Mouse (Mus musculus) megakaryocyte, embryonic 14.5 days (primary cell): Measurements from ENCODE around the gene Ivns1abp. TPM values are rescaled to one million over a fixed set of nuclear protein-coding genes. Genes with fewer than 3 reads are reported as not detected.

Experiments used
- H3K27me3 ChIP-seq: replicated peaks from 2 replicates; pipeline ENCODE3; 2012; ENCODE audit warnings: inconsistent platforms
- H3K36me3 ChIP-seq: replicated peaks from 2 replicates; pipeline ENCODE3; 2012; ENCODE audit warnings: low read length, inconsistent platforms, mixed read lengths
- H3K4me1 ChIP-seq: 2 replicates; pipeline ENCODE4 v1.6.1; 2012; ENCODE audit warnings: inconsistent platforms
- H3K4me3 ChIP-seq: replicated peaks from 2 replicates; pipeline ENCODE3; 2012; ENCODE audit warnings: moderate library complexity, mild to moderate bottlenecking, inconsistent platforms
- H3K9me3 ChIP-seq: 2 replicates; pipeline ENCODE4 v1.6.1; 2012; ENCODE audit warnings: inconsistent platforms
- FLI1 ChIP-seq: IDR thresholded peaks from 2 replicates; pipeline ENCODE4 v1.6.1; 2012; ENCODE audit warnings: low read length, inconsistent platforms, mixed read lengths
- GATA1 ChIP-seq: IDR thresholded peaks from 3 replicates; pipeline ENCODE4 v1.6.1; 2012; ENCODE audit warnings: mixed read lengths, low read length, inconsistent platforms, borderline replicate concordance
- polyA plus RNA-seq: library from polyadenylated mRNA; stranded (reverse); fragments of >175 nt; gene quantifications from 2 replicates; pipeline ENCODE4 v1.2.3, GENCODE M21; 2012; ENCODE audit warnings: low replicate concordance; ENCODE audit not compliant: insufficient read depth

Ivns1abp gene
- polyA plus RNA-seq, 1 experiment: 7.6 TPM

- no peak for TF ChIP-seq FLI1
- TF ChIP-seq GATA1: no peak
- H3K27me3 ChIP-seq: no peaks in the 10 kb centered on the region
- no peaks in the 10 kb centered on the region for H3K9me3 ChIP-seq
- H3K4me3 ChIP-seq: no peak overlapping the region
- H3K36me3 ChIP-seq: no peaks in the 10 kb centered on the region
- H3K4me1 ChIP-seq: peaks cover 3% of the 10 kb centered on the region; the same call in 1 of the 2 replicates
Observed at GRCm38 (mm10) chr1:151308508-151308907, 35.8 kb upstream of the Ivns1abp start.

- Histone ChIP-seq H3K36me3 (no peaks in the 10 kb centered on the region), H3K9me3 (no peaks in the 10 kb centered on the region), H3K4me3 (no peak overlapping the region), H3K4me1 (peaks cover 3% of the 10 kb centered on the region; the same call in 1 of the 2 replicates), H3K27me3 (peaks cover 2% of the 10 kb centered on the region)
- no peak for TF ChIP-seq FLI1
- no peak for TF ChIP-seq GATA1
Observed at GRCm38 (mm10) chr1:151310511-151310910, 33.8 kb upstream of the Ivns1abp start.

- H3K4me3 ChIP-seq: no peak overlapping the region
- H3K9me3 ChIP-seq: no peaks in the 10 kb centered on the region
- peaks cover 2% of the 10 kb centered on the region for H3K27me3 ChIP-seq
- TF ChIP-seq GATA1: no peak
- no peak for TF ChIP-seq FLI1
- H3K36me3 ChIP-seq: no peaks in the 10 kb centered on the region
- peaks cover 3% of the 10 kb centered on the region; the same call in 1 of the 2 replicates for H3K4me1 ChIP-seq
Observed at GRCm38 (mm10) chr1:151311379-151311778, 32.9 kb upstream of the Ivns1abp start.

- Histone ChIP-seq H3K4me1 (no peaks in the 10 kb centered on the region), H3K4me3 (no peak overlapping the region), H3K36me3 (no peaks in the 10 kb centered on the region), H3K27me3 (peaks cover 2% of the 10 kb centered on the region), H3K9me3 (no peaks in the 10 kb centered on the region)
- TF ChIP-seq FLI1: no peak
- TF ChIP-seq GATA1: no peak
Observed at GRCm38 (mm10) chr1:151319267-151319666, 25.0 kb upstream of the Ivns1abp start.

- no peak overlapping the region for H3K4me3 ChIP-seq
- TF ChIP-seq GATA1 (no peak), FLI1 (no peak)
- no peaks in the 10 kb centered on the region for H3K27me3 ChIP-seq
- no peaks in the 10 kb centered on the region for H3K9me3 ChIP-seq
- H3K36me3 ChIP-seq: no peaks in the 10 kb centered on the region
- H3K4me1 ChIP-seq: no peaks in the 10 kb centered on the region
Observed at GRCm38 (mm10) chr1:151320408-151320807, 23.9 kb upstream of the Ivns1abp start.

GRCm38 (mm10) chr1:151325328-151325727 is 18.9 kb upstream of the Ivns1abp start:
- Histone ChIP-seq H3K36me3 (no peaks in the 10 kb centered on the region), H3K4me3 (no peak overlapping the region), H3K4me1 (no peaks in the 10 kb centered on the region), H3K27me3 (no peaks in the 10 kb centered on the region), H3K9me3 (no peaks in the 10 kb centered on the region)
- TF ChIP-seq FLI1 (no peak), GATA1 (no peak)

- no peaks in the 10 kb centered on the region for H3K27me3 ChIP-seq
- 0 out of 2 replicates have a peak, but pooled peaks cover 3% of the 10 kb centered on the region for H3K4me1 ChIP-seq
- no peak overlapping the region for H3K4me3 ChIP-seq
- TF ChIP-seq FLI1 (no peak), GATA1 (no peak)
- H3K36me3 ChIP-seq: no peaks in the 10 kb centered on the region
- H3K9me3 ChIP-seq: no peaks in the 10 kb centered on the region
Observed at GRCm38 (mm10) chr1:151328341-151329097, 15.8 kb upstream of the Ivns1abp start.

- TF ChIP-seq GATA1 (no peak), FLI1 (no peak)
- Histone ChIP-seq H3K36me3 (no peaks in the 10 kb centered on the region), H3K27me3 (no peaks in the 10 kb centered on the region), H3K4me1 (0 out of 2 replicates have a peak, but pooled peaks cover 4% of the 10 kb centered on the region), H3K4me3 (no peak overlapping the region), H3K9me3 (no peaks in the 10 kb centered on the region)
Observed at GRCm38 (mm10) chr1:151329601-151330000, 14.7 kb upstream of the Ivns1abp start.

GRCm38 (mm10) chr1:151332819-151333218 is 11.5 kb upstream of the Ivns1abp start:
- no peak overlapping the region for H3K4me3 ChIP-seq
- no peak for TF ChIP-seq GATA1
- TF ChIP-seq FLI1: no peak

GRCm38 (mm10) chr1:151338234-151338633 is 6.0 kb upstream of the Ivns1abp start:
- no peak for TF ChIP-seq FLI1
- TF ChIP-seq GATA1: no peak
- no peaks in the 10 kb centered on the region for H3K36me3 ChIP-seq
- H3K4me1 ChIP-seq: peaks cover 36% of the 10 kb centered on the region
- H3K27me3 ChIP-seq: no peaks in the 10 kb centered on the region
- no peak overlapping the region for H3K4me3 ChIP-seq
- H3K9me3 ChIP-seq: no peaks in the 10 kb centered on the region

More at GRCm38 (mm10) chr1:151332819-151333218, 11.5 kb upstream of the Ivns1abp start:
- Histone ChIP-seq H3K4me1 (0 out of 2 replicates have a peak, but pooled peaks cover 4% of the 10 kb centered on the region), H3K27me3 (no peaks in the 10 kb centered on the region), H3K36me3 (no peaks in the 10 kb centered on the region), H3K9me3 (no peaks in the 10 kb centered on the region)
